Mouse (Mus musculus) C2C12 (cell line): ENCODE measurements around the gene Rufy1.

ENCODE experiments used
- CEBPB ChIP-seq: IDR thresholded peaks from one replicate; pipeline ENCODE4 v1.6.1; 2011; ENCODE audit warnings: low read depth, mild to moderate bottlenecking, control low read depth, moderate library complexity
- CTCF ChIP-seq: IDR thresholded peaks from one replicate; pipeline ENCODE4 v1.5.1; 2011; ENCODE audit not compliant: control insufficient read depth, insufficient read depth, insufficient read length
- MAX ChIP-seq: IDR thresholded peaks from one replicate; pipeline ENCODE4 v1.6.1; 2011; ENCODE audit warnings: mild to moderate bottlenecking, control low read depth
- MYOD1 ChIP-seq: IDR thresholded peaks from one replicate; pipeline ENCODE4 v1.6.1; 2011; ENCODE audit warnings: low read depth; ENCODE audit not compliant: control insufficient read depth, insufficient read length
- MYOG ChIP-seq: IDR thresholded peaks from one replicate; pipeline ENCODE4 v1.6.1; 2011; ENCODE audit not compliant: control insufficient read depth, insufficient read length; ENCODE audit errors: extremely low read depth
- USF1 ChIP-seq: IDR thresholded peaks from one replicate; pipeline ENCODE4 v1.6.1; 2011; ENCODE audit warnings: low read depth, mild to moderate bottlenecking, control low read depth, moderate library complexity

DNA sequence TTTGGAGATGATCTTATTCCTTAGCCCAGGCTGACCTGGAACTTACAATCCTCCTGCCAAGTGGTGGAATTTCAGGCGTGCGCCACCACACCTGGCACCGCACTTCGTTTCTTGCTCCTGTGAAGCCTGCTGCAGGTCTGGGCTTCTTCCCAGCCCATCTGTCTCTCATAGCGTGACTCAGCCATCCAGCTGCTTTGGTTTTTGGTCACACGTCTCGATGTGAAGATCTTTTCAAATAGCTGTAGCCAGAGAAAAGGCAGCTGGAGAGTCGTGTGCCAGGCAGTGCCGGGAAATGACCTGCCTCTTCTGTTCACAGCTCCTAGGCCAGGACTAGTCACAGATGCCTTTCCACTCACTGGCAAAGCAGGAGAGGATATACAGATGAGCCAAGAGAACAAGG, 10.7 kb upstream of the Rufy1 start:
- TF ChIP-seq MAX (peak; percentile 53), CTCF (no peak), USF1 (no peak), MYOG (no peak), CEBPB (no peak), MYOD1 (peak; percentile 94)
